Comparison of ENCODE assay signal across 16 mouse cellular contexts in the genomic region with DNA sequence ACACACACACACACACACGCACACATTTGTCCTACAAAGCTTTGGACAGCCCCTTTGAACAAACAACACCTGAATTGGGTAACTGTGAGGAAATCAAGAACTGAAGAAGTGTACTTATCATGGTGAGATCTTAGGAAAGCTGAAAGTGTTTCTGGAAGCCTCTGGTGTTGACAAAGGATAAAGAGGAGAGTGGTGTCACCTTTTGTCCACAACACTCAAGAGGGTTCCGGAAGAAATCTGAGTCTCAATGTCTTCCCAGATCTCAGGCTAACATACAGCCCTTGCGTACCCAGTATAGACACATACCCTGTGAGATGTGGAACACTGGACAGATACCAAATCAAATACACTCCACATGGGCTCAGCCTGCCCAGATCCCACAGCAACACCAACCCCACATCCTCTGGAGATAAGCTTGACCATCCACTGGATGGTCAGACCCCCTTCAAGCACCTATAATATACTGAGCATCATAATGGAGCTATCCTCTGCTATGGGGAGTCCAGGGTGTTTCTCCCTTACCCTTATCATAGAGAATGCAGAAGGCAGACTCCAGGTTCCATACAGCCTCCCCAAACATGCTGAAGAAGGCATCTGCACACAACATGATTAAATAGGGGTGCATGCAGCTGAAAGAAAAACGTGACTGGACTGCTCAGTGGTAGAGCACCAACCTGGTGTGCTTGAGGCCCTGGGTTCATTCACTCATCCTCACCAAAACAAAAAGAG. TPM values are rescaled to one million over a fixed set of nuclear protein-coding genes. Genes with fewer than 3 reads are reported as not detected.
DNase-seq lines count a peak whose midpoint lies in the region; ATAC-seq and TF ChIP-seq lines count a peak whose summit lies in the region.
"Had no signal": no experiment of that assay in that cellular context is flagged by ENCODE, and none has a peak within 500 bp of the region (broad histone marks: within the 10 kb centered on the region; RNA-seq: fewer than 3 reads in every experiment).

No protein-coding gene starts in this region.

- H3K9me3 ChIP-seq in heart, embryonic 12.5 days (replicated peaks), result no peaks in the 10 kb centered on the region
- H3K9me3 ChIP-seq in stomach, embryonic 14.5 days (ENCODE audit: control insufficient read depth, low read depth, low read length), result no peaks in the 10 kb centered on the region
- no peaks in the 10 kb centered on the region for H3K9me3 ChIP-seq in stomach, postnatal 0 days (ENCODE audit: control insufficient read depth, low read length)
- no peaks in the 10 kb centered on the region for H3K9me3 ChIP-seq in liver, embryonic 16.5 days (replicated peaks; ENCODE audit: control insufficient read depth, low read length)
- H3K9me3 ChIP-seq in forebrain, embryonic 13.5 days (replicated peaks), result no peaks in the 10 kb centered on the region
- no peaks in the 10 kb centered on the region for H3K9me3 ChIP-seq in forebrain, embryonic 10.5 days
- no peaks in the 10 kb centered on the region for H3K9me3 ChIP-seq in midbrain, postnatal 0 days (ENCODE audit: low read length)
- H3K9me3 ChIP-seq: embryonic facial prominence, embryonic 12.5 days; forebrain, embryonic 12.5 days; limb, embryonic 10.5 days had no signal

- 0 out of 2 replicates have a peak, but pooled peaks cover 5% of the 10 kb centered on the region for H3K27me3 ChIP-seq in heart, embryonic 12.5 days (replicated peaks)
- H3K27me3 ChIP-seq in stomach, embryonic 14.5 days (ENCODE audit: control insufficient read depth, insufficient read depth, low read length), result no peaks in the 10 kb centered on the region
- H3K27me3 ChIP-seq in stomach, postnatal 0 days (ENCODE audit: control insufficient read depth, insufficient read depth, low read length), result no peaks in the 10 kb centered on the region
- H3K27me3 ChIP-seq in liver, embryonic 16.5 days (ENCODE audit: control insufficient read depth, insufficient read depth, low read depth, low read length), result no peaks in the 10 kb centered on the region
- no peaks in the 10 kb centered on the region for H3K27me3 ChIP-seq in forebrain, embryonic 13.5 days
- no peaks in the 10 kb centered on the region for H3K27me3 ChIP-seq in forebrain, embryonic 10.5 days (ENCODE audit: poor library complexity, severe bottlenecking)
- H3K27me3 ChIP-seq in midbrain, postnatal 0 days (ENCODE audit: insufficient read depth, low read length), result no peaks in the 10 kb centered on the region
- H3K27me3 ChIP-seq: embryonic facial prominence, embryonic 12.5 days had no signal

- H3K27ac ChIP-seq in heart, embryonic 12.5 days (ENCODE audit: poor library complexity, severe bottlenecking), result no peak overlapping the region
- no peak overlapping the region for H3K27ac ChIP-seq in stomach, embryonic 14.5 days (ENCODE audit: low read length)
- H3K27ac ChIP-seq in stomach, postnatal 0 days (replicated peaks), result no peak overlapping the region
- peak overlapping the region; percentile 98 for H3K27ac ChIP-seq in liver, embryonic 16.5 days (ENCODE audit: low read length)
- no peak overlapping the region for H3K27ac ChIP-seq in forebrain, embryonic 13.5 days
- no peak overlapping the region for H3K27ac ChIP-seq in forebrain, embryonic 10.5 days
- H3K27ac ChIP-seq in midbrain, postnatal 0 days (ENCODE audit: low read depth, low read length), result no peak overlapping the region
- H3K27ac ChIP-seq: embryonic facial prominence, embryonic 12.5 days; forebrain, embryonic 12.5 days; limb, embryonic 10.5 days had no signal

- peak; percentile 31; the same call in 1 of the 2 replicates for ATAC-seq in heart, embryonic 12.5 days (ENCODE audit: insufficient number of reproducible peaks, low FRiP score)
- peak; percentile 39; the same call in 1 of the 2 replicates for ATAC-seq in stomach, embryonic 14.5 days (ENCODE audit: insufficient number of reproducible peaks, insufficient read depth, low FRiP score, low read depth)
- ATAC-seq in stomach, postnatal 0 days (ENCODE audit: low FRiP score, low TSS enrichment), result no peak
- ATAC-seq in liver, embryonic 16.5 days (ENCODE audit: low read depth), result peak; percentile 92
- ATAC-seq in forebrain, embryonic 13.5 days, result no peak
- ATAC-seq in midbrain, postnatal 0 days (ENCODE audit: low FRiP score), result no peak
- ATAC-seq: activated CD4-positive, CD25-positive, alpha-beta regulatory T cell, adult 4 months; hindbrain, embryonic 16.5 days; midbrain, embryonic 16.5 days had no signal

- peaks cover 22% of the 10 kb centered on the region for H3K4me1 ChIP-seq in heart, embryonic 12.5 days (replicated peaks)
- H3K4me1 ChIP-seq in stomach, embryonic 14.5 days (ENCODE audit: control insufficient read depth, insufficient read depth, low read length), result no peaks in the 10 kb centered on the region
- H3K4me1 ChIP-seq in stomach, postnatal 0 days (replicated peaks; ENCODE audit: control insufficient read depth, insufficient read depth), result no peaks in the 10 kb centered on the region
- peaks cover 77% of the 10 kb centered on the region for H3K4me1 ChIP-seq in liver, embryonic 16.5 days (ENCODE audit: control insufficient read depth, low read depth, low read length)
- H3K4me1 ChIP-seq in forebrain, embryonic 13.5 days, result no peaks in the 10 kb centered on the region
- H3K4me1 ChIP-seq in forebrain, embryonic 10.5 days, result peaks cover 13% of the 10 kb centered on the region
- no peaks in the 10 kb centered on the region for H3K4me1 ChIP-seq in midbrain, postnatal 0 days (ENCODE audit: insufficient read depth, low read length)
- H3K4me1 ChIP-seq: embryonic facial prominence, embryonic 12.5 days had no signal

- no peak overlapping the region for H3K9ac ChIP-seq in heart, embryonic 12.5 days
- H3K9ac ChIP-seq in stomach, embryonic 14.5 days (replicated peaks; ENCODE audit: low read depth, low read length), result no peak overlapping the region
- no peak overlapping the region for H3K9ac ChIP-seq in stomach, postnatal 0 days (ENCODE audit: low read length)
- H3K9ac ChIP-seq in liver, embryonic 16.5 days (ENCODE audit: low read depth, low read length), result peak overlapping the region; percentile 69
- H3K9ac ChIP-seq in forebrain, embryonic 13.5 days, result no peak overlapping the region
- H3K9ac ChIP-seq in midbrain, postnatal 0 days (replicated peaks; ENCODE audit: low read length, poor library complexity, severe bottlenecking), result no peak overlapping the region
- H3K9ac ChIP-seq: embryonic facial prominence, embryonic 12.5 days; forebrain, embryonic 12.5 days had no signal

- TF ChIP-seq EP300 in stomach, postnatal 0 days (optimal IDR thresholded peaks at IDR 0.05), result no peak

- no peak overlapping the region for H3K4me3 ChIP-seq in heart, embryonic 12.5 days
- H3K4me3 ChIP-seq in stomach, embryonic 14.5 days (ENCODE audit: low read depth, low read length), result no peak overlapping the region
- no peak overlapping the region for H3K4me3 ChIP-seq in stomach, postnatal 0 days (ENCODE audit: low read depth, low read length)
- 0 out of 2 replicates have a peak overlapping the region, but pooled peaks have one; percentile 27 for H3K4me3 ChIP-seq in liver, embryonic 16.5 days (ENCODE audit: low read depth, low read length)
- no peak overlapping the region for H3K4me3 ChIP-seq in forebrain, embryonic 13.5 days
- H3K4me3 ChIP-seq in forebrain, embryonic 10.5 days, result no peak overlapping the region
- no peak overlapping the region for H3K4me3 ChIP-seq in midbrain, postnatal 0 days (ENCODE audit: low read depth, low read length)
- H3K4me3 ChIP-seq: embryonic facial prominence, embryonic 12.5 days; forebrain, embryonic 12.5 days; limb, embryonic 10.5 days had no signal

- DNase-seq in heart, postnatal 36 days, result no peak
- no peak for DNase-seq in stomach, postnatal 0 days (ENCODE audit: low spot score)
- DNase-seq in forebrain, embryonic 10.5 days (ENCODE audit: extremely low spot score, low spot score), result no peak
- no peak for DNase-seq in midbrain, postnatal 0 days (ENCODE audit: low spot score)
- DNase-seq: cerebellum, adult 11 months; thymus, postnatal 36 days had no signal

- H3K36me3 ChIP-seq in heart, embryonic 12.5 days, result no peaks in the 10 kb centered on the region
- H3K36me3 ChIP-seq in stomach, embryonic 14.5 days (ENCODE audit: control insufficient read depth, insufficient read depth, low read length), result no peaks in the 10 kb centered on the region
- no peaks in the 10 kb centered on the region for H3K36me3 ChIP-seq in stomach, postnatal 0 days (ENCODE audit: control insufficient read depth, insufficient read depth, low read length)
- no peaks in the 10 kb centered on the region for H3K36me3 ChIP-seq in liver, embryonic 16.5 days (ENCODE audit: control insufficient read depth, insufficient read depth)
- H3K36me3 ChIP-seq in forebrain, embryonic 13.5 days (ENCODE audit: poor library complexity, severe bottlenecking), result no peaks in the 10 kb centered on the region
- no peaks in the 10 kb centered on the region for H3K36me3 ChIP-seq in forebrain, embryonic 10.5 days (replicated peaks)
- no peaks in the 10 kb centered on the region for H3K36me3 ChIP-seq in midbrain, postnatal 0 days (ENCODE audit: insufficient read depth, low read length)
- H3K36me3 ChIP-seq: embryonic facial prominence, embryonic 12.5 days; forebrain, embryonic 12.5 days; limb, embryonic 10.5 days had no signal

- intact Hi-C loops in heart, postnatal 36 days (cut with DNase I), result loop anchor here (2.0 kb wide), 1 partner anchor 22 kb away; no protein-coding TSS in a partner anchor

- H3K4me2 ChIP-seq in heart, embryonic 12.5 days, result no peak overlapping the region
- H3K4me2 ChIP-seq in stomach, embryonic 14.5 days (replicated peaks; ENCODE audit: low read depth, low read length), result no peak overlapping the region
- no peak overlapping the region for H3K4me2 ChIP-seq in stomach, postnatal 0 days (replicated peaks; ENCODE audit: low read depth)
- H3K4me2 ChIP-seq in liver, embryonic 16.5 days (ENCODE audit: low read depth, low read length), result peak overlapping the region; percentile 66
- no peak overlapping the region for H3K4me2 ChIP-seq in forebrain, embryonic 13.5 days
- H3K4me2 ChIP-seq in midbrain, postnatal 0 days (ENCODE audit: low read depth, low read length, poor library complexity, severe bottlenecking), result no peak overlapping the region
- H3K4me2 ChIP-seq: embryonic facial prominence, embryonic 12.5 days; forebrain, embryonic 12.5 days had no signal

- no peak for TF ChIP-seq CTCF in stomach, postnatal 0 days (IDR thresholded peaks at IDR 0.05; ENCODE audit: low read depth)
- TF ChIP-seq CTCF in midbrain, postnatal 0 days (IDR thresholded peaks at IDR 0.05), result no peak

- WGBS in heart, embryonic 12.5 days, result 77% methylated on average over 4 of the region's 4 CpGs
- WGBS in stomach, embryonic 14.5 days, result 82% methylated on average over 4 of the region's 4 CpGs
- 71% methylated on average over 4 of the region's 4 CpGs for WGBS in stomach, postnatal 0 days
- 50% methylated on average over 4 of the region's 4 CpGs for WGBS in liver, embryonic 16.5 days (ENCODE audit: insufficient replicate concordance)
- WGBS in forebrain, embryonic 13.5 days, result 87% methylated on average over 4 of the region's 4 CpGs
- 83% methylated on average over 4 of the region's 4 CpGs for WGBS in forebrain, embryonic 10.5 days
- 83% methylated on average over 4 of the region's 4 CpGs for WGBS in midbrain, postnatal 0 days

RNA-seq across cellular contexts. Expression of gene Lpcat1, which starts 23.7 kb away (rescaled TPM):
- polyA plus RNA-seq in heart, embryonic 12.5 days (2016; fragmentation: Nextera tagmentation; extraction: Ambion mirVana), result 24.1 and 25.1 TPM in 2 replicates
- total RNA-seq in heart, postnatal 36 days (2021), result 1 to 10 TPM; 7.0 to 9.4 TPM
- 40.4 and 44.0 TPM in 2 replicates for polyA plus RNA-seq in stomach, embryonic 14.5 days (2014; fragmentation: Nextera tagmentation; extraction: Ambion mirVana)
- polyA plus RNA-seq in stomach, postnatal 0 days (2015; fragmentation: Nextera tagmentation; extraction: Ambion mirVana), result 8.5 and 8.6 TPM in 2 replicates
- polyA plus RNA-seq in liver, embryonic 16.5 days (2015; fragmentation: Nextera tagmentation; extraction: Ambion mirVana), result 59.4 and 64.7 TPM in 2 replicates
- polyA plus RNA-seq in forebrain, embryonic 13.5 days (2015; fragmentation: Nextera tagmentation; extraction: Ambion mirVana), result 48.5 and 52.3 TPM in 2 replicates
- 63.5 and 67.3 TPM in 2 replicates for polyA plus RNA-seq in forebrain, embryonic 10.5 days (2016; fragmentation: Nextera tagmentation; extraction: Ambion mirVana)
- 168 and 225 TPM in 2 replicates for total RNA-seq in midbrain, postnatal 0 days (2014; rRNA removed)
- 83.4 and 86.2 TPM in 2 replicates for polyA plus RNA-seq in midbrain, postnatal 0 days (2015; fragmentation: Nextera tagmentation; extraction: Ambion mirVana)

Comparison
In these comparisons a context has a peak if more than half of its experiments do, and no peak if none do; other contexts are left out.
1. ATAC-seq: peak in heart, embryonic 12.5 days (single experiment), stomach, embryonic 14.5 days (single experiment) and liver, embryonic 16.5 days (single experiment); none in stomach, postnatal 0 days (single experiment), forebrain, embryonic 13.5 days (single experiment) and midbrain, postnatal 0 days (single experiment).